In the genomic region with DNA sequence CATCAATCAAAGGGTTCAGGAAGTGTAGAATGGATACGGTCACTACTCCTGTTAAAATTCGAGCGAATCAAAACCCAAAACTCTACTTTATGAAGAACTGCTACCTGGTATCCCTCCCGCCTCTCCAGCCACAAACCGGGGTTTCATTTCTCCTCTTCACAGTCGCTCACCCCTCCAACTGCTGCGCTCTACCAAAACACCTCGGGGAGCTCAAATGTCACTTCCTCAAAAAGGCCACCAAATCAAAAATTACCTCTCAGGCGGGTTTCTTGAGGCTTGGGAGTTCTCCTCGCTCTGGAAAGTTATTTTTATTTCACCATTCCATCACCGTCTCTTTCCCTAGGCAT, we compare ENCODE assay signal across 8 mouse cellular contexts. TPM values are rescaled to one million over a fixed set of nuclear protein-coding genes. Genes with fewer than 3 reads are reported as not detected.
DNase-seq lines count a peak whose midpoint lies in the region; ATAC-seq and TF ChIP-seq lines count a peak whose summit lies in the region.

No protein-coding gene starts in this region.

- H3K36me3 ChIP-seq in lung, embryonic 15.5 days: no peaks in the 10 kb centered on the region
- H3K36me3 ChIP-seq in limb, embryonic 15.5 days: no peaks in the 10 kb centered on the region
- no peaks in the 10 kb centered on the region for H3K36me3 ChIP-seq in neural tube, embryonic 12.5 days

- H3K4me1 ChIP-seq in lung, embryonic 15.5 days: peaks cover 12% of the 10 kb centered on the region; the same call in 1 of the 2 replicates
- H3K4me1 ChIP-seq in embryonic fibroblast, embryonic 13.5 days (ENCODE audit: control insufficient read depth, insufficient read depth, low read length): no peaks in the 10 kb centered on the region
- peaks cover 17% of the 10 kb centered on the region for H3K4me1 ChIP-seq in limb, embryonic 15.5 days
- peaks cover 16% of the 10 kb centered on the region for H3K4me1 ChIP-seq in neural tube, embryonic 12.5 days

- peak overlapping the region; percentile 58; the same call in 1 of the 2 replicates for H3K9ac ChIP-seq in lung, embryonic 15.5 days
- 0 out of 2 replicates have a peak overlapping the region, but pooled peaks have one; percentile 50 for H3K9ac ChIP-seq in limb, embryonic 15.5 days
- H3K9ac ChIP-seq in neural tube, embryonic 12.5 days: peak overlapping the region; percentile 35; the same call in 1 of the 2 replicates

- H3K4me3 ChIP-seq in lung, embryonic 15.5 days: peak overlapping the region; percentile 65
- peak overlapping the region; percentile 75 for H3K4me3 ChIP-seq in embryonic fibroblast, embryonic 13.5 days (ENCODE audit: insufficient read depth, low read length)
- peak overlapping the region; percentile 63 for H3K4me3 ChIP-seq in limb, embryonic 15.5 days
- H3K4me3 ChIP-seq in neural tube, embryonic 12.5 days: peak overlapping the region; percentile 48

- peak overlapping the region; percentile 87 for H3K4me2 ChIP-seq in lung, embryonic 15.5 days
- peak overlapping the region; percentile 99 for H3K4me2 ChIP-seq in limb, embryonic 15.5 days
- peak overlapping the region; percentile 98 for H3K4me2 ChIP-seq in neural tube, embryonic 12.5 days (replicated peaks)

- H3K27ac ChIP-seq in lung, embryonic 15.5 days: 0 out of 2 replicates have a peak overlapping the region, but pooled peaks have one; percentile 62
- H3K27ac ChIP-seq in embryonic fibroblast, embryonic 13.5 days (ENCODE audit: insufficient read depth, low read length): no peak overlapping the region
- H3K27ac ChIP-seq in limb, embryonic 15.5 days: no peak overlapping the region
- H3K27ac ChIP-seq in neural tube, embryonic 12.5 days: no peak overlapping the region

- TF ChIP-seq POLR2A in embryonic fibroblast, embryonic 13.5 days (IDR thresholded peaks at IDR 0.05; ENCODE audit: low read depth, low read length): no peak

- WGBS in lung, embryonic 15.5 days: under 1% methylated on average over 11 of the region's 11 CpGs
- 2% methylated on average over 11 of the region's 11 CpGs for WGBS in limb, embryonic 15.5 days
- WGBS in neural tube, embryonic 12.5 days: under 1% methylated on average over 11 of the region's 11 CpGs

- no peak for ATAC-seq in lung, embryonic 15.5 days (ENCODE audit: borderline replicate concordance, extremely low read depth, low FRiP score, low TSS enrichment)
- no peak for ATAC-seq in limb, embryonic 15.5 days (ENCODE audit: insufficient number of reproducible peaks, low FRiP score, low TSS enrichment, low read depth)
- ATAC-seq in neural tube, embryonic 12.5 days (ENCODE audit: low FRiP score, low read depth): no peak

- DNase-seq in lung, postnatal 4 days: no peak
- DNase-seq in left cerebral cortex, adult 18-20 months (ENCODE audit: low spot score in 2 of 2): no peak
- no peak for DNase-seq in adrenal gland, postnatal 14 days
- DNase-seq in adrenal gland, adult 18-20 months (ENCODE audit: low spot score in 2 of 2): no peak

- H3K9me3 ChIP-seq in lung, embryonic 15.5 days: no peaks in the 10 kb centered on the region
- H3K9me3 ChIP-seq in limb, embryonic 15.5 days: no peaks in the 10 kb centered on the region
- H3K9me3 ChIP-seq in neural tube, embryonic 12.5 days: no peaks in the 10 kb centered on the region

- TF ChIP-seq CTCF in embryonic fibroblast, embryonic 13.5 days (IDR thresholded peaks at IDR 0.05; ENCODE audit: borderline replicate concordance, insufficient read depth, low read length): no peak

- peaks cover 37% of the 10 kb centered on the region for H3K27me3 ChIP-seq in lung, embryonic 15.5 days
- H3K27me3 ChIP-seq in limb, embryonic 15.5 days: peaks cover 26% of the 10 kb centered on the region; the same call in 1 of the 2 replicates
- peaks cover 35% of the 10 kb centered on the region for H3K27me3 ChIP-seq in neural tube, embryonic 12.5 days (replicated peaks)

RNA-seq across cellular contexts. Expression of gene Ap1s3, which starts 0.6 kb away (rescaled TPM):
- 0.34 and 0.76 TPM in 2 replicates for polyA plus RNA-seq in lung, embryonic 15.5 days (2015; fragmentation: Nextera tagmentation; extraction: Ambion mirVana)
- polyA plus RNA-seq in embryonic fibroblast, embryonic 13.5 days (2011; ENCODE audit: insufficient read length, low read depth, missing spikeins): 1.2 and 3.0 TPM in 2 replicates
- 0.31 and 0.81 TPM in 2 replicates for polyA plus RNA-seq in limb, embryonic 15.5 days (2015; fragmentation: Nextera tagmentation; extraction: Ambion mirVana)
- not detected in 2 replicates for polyA plus RNA-seq in neural tube, embryonic 12.5 days (2016; fragmentation: Nextera tagmentation; extraction: Ambion mirVana)
- total RNA-seq in left cerebral cortex, adult 18-20 months (2021): 1 to 10 TPM; 2.9 to 5.3 TPM
- 0.67 and 2.2 TPM in 2 replicates for total RNA-seq in adrenal gland, postnatal 14 days (2021)
- total RNA-seq in adrenal gland, adult 18-20 months (2021): 1 to 10 TPM; 1.1 to 1.4 TPM
